Mouse (Mus musculus) CH12.LX (cell line): ENCODE results near the gene Mast3. TPM values are rescaled to one million over a fixed set of nuclear protein-coding genes. Genes with fewer than 3 reads are reported as not detected.

Experiments
- DNase-seq: peaks from one replicate; pipeline ENCODE4 v3.0.0-alpha.2; 2013; ENCODE audit errors: extremely low read depth
- H3K27ac ChIP-seq: 2 replicates; pipeline ENCODE4 v1.5.1; 2012; ENCODE audit warnings: low read depth, mild to moderate bottlenecking, control low read depth, moderate library complexity; ENCODE audit not compliant: insufficient read depth
- H3K27me3 ChIP-seq: replicated peaks from 2 replicates; pipeline ENCODE3; 2012; ENCODE audit warnings: inconsistent platforms
- H3K36me3 ChIP-seq, 2 experiments: replicated peaks in 1 of 2; 2 replicates each; pipeline versions ENCODE3 to v1.6.1; 2012; ENCODE audit warnings: inconsistent platforms in 1 of 2, low read length in 1 of 2, mild to moderate bottlenecking in 1 of 2, mixed read lengths in 1 of 2, moderate library complexity in 1 of 2; ENCODE audit not compliant: control insufficient read depth in 1 of 2, insufficient read depth in 1 of 2
- H3K4me1 ChIP-seq, 2 experiments: 2 replicates each; pipeline ENCODE4 v1.6.1; 2012; ENCODE audit warnings: inconsistent platforms in 1 of 2, moderate library complexity in 1 of 2; ENCODE audit not compliant: insufficient read depth in 2 of 2, control insufficient read depth in 1 of 2
- H3K4me2 ChIP-seq: 2 replicates; pipeline ENCODE4 v1.6.1; 2012; ENCODE audit warnings: low read depth, mild to moderate bottlenecking, control low read depth; ENCODE audit not compliant: poor library complexity, insufficient read depth, severe bottlenecking
- H3K4me3 ChIP-seq, 3 experiments: fragments of 150-350 bp in 1 of 3; sonication (generic) in 1 of 3; replicated peaks in 1 of 3; 2 replicates each; pipeline versions ENCODE3 to v1.5.1; 2011 to 2012; ENCODE audit warnings: low read depth in 2 of 3, low read length in 2 of 3, mild to moderate bottlenecking in 2 of 3, moderate library complexity in 2 of 3, control low read depth in 1 of 3, improper control_type of control experiment in 1 of 3, inconsistent platforms in 1 of 3, mixed read lengths in 1 of 3; ENCODE audit not compliant: poor library complexity in 1 of 3
- H3K79me2 ChIP-seq: replicated peaks from 2 replicates; pipeline ENCODE4 v1.6.1; 2012; ENCODE audit warnings: mild to moderate bottlenecking, moderate library complexity; ENCODE audit not compliant: control insufficient read depth, poor library complexity, insufficient read depth, severe bottlenecking; ENCODE audit errors: extremely low read depth
- H3K9ac ChIP-seq: 2 replicates; pipeline ENCODE4 v1.6.1; 2012; ENCODE audit warnings: low read depth, mild to moderate bottlenecking, control low read depth, moderate library complexity; ENCODE audit not compliant: insufficient read depth
- H3K9me3 ChIP-seq: replicated peaks from 2 replicates; pipeline ENCODE3; 2012; ENCODE audit warnings: low read length, inconsistent platforms, mixed read lengths
- BHLHE40 ChIP-seq: IDR thresholded peaks from 2 replicates; pipeline ENCODE4 v1.6.1; 2011; ENCODE audit warnings: mild to moderate bottlenecking, low read depth, low read length, improper control_type of control experiment
- CHD1 ChIP-seq: IDR thresholded peaks from 2 replicates; pipeline ENCODE4 v1.6.1; 2012; ENCODE audit warnings: low read depth, low read length, improper control_type of control experiment, inconsistent platforms
- CTCF ChIP-seq, 2 experiments: IDR thresholded peaks in 1 of 2; conservative IDR thresholded peaks in 1 of 2; 2 replicates each; pipeline ENCODE4 v1.5.1; 2011 to 2012; ENCODE audit warnings: low read depth in 2 of 2, low read length in 2 of 2, improper control_type of control experiment in 1 of 2, inconsistent platforms in 1 of 2, mild to moderate bottlenecking in 1 of 2, moderate library complexity in 1 of 2
- ELF1 ChIP-seq: IDR thresholded peaks from 2 replicates; pipeline ENCODE4 v1.6.1; 2014; ENCODE audit warnings: low read depth, mild to moderate bottlenecking, inconsistent platforms, low read length, improper control_type of control experiment
- EP300 ChIP-seq: IDR thresholded peaks from 2 replicates; pipeline ENCODE4 v1.6.1; 2011; ENCODE audit warnings: low read length, improper control_type of control experiment
- ETS1 ChIP-seq: conservative IDR thresholded peaks from 2 replicates; pipeline ENCODE4 v1.6.1; 2012; ENCODE audit warnings: low read depth, mild to moderate bottlenecking, inconsistent platforms, low read length, improper control_type of control experiment, moderate library complexity
- GABPA ChIP-seq: IDR thresholded peaks from 2 replicates; pipeline ENCODE4 v1.6.1; 2012; ENCODE audit warnings: low read depth, low read length, improper control_type of control experiment, inconsistent platforms; ENCODE audit not compliant: insufficient replicate concordance
- JUN ChIP-seq: IDR thresholded peaks from 2 replicates; pipeline ENCODE4 v1.6.1; 2011; ENCODE audit warnings: low read depth, mild to moderate bottlenecking, low read length, improper control_type of control experiment, moderate library complexity; ENCODE audit not compliant: insufficient read depth
- MAFK ChIP-seq: IDR thresholded peaks from 2 replicates; pipeline ENCODE4 v1.6.1; 2011; ENCODE audit warnings: low read length, improper control_type of control experiment; ENCODE audit not compliant: insufficient replicate concordance
- MAX ChIP-seq: IDR thresholded peaks from 2 replicates; pipeline ENCODE4 v1.6.1; 2011; ENCODE audit warnings: low read length, improper control_type of control experiment
- MAZ ChIP-seq: IDR thresholded peaks from 2 replicates; pipeline ENCODE4 v1.6.1; 2012; ENCODE audit warnings: low read depth, mild to moderate bottlenecking, inconsistent platforms, low read length, improper control_type of control experiment, moderate library complexity
- MEF2A ChIP-seq: IDR thresholded peaks from 2 replicates; pipeline ENCODE4 v1.6.1; 2014; ENCODE audit warnings: low read depth, mild to moderate bottlenecking, inconsistent platforms, low read length, improper control_type of control experiment, borderline replicate concordance
- NRF1 ChIP-seq: IDR thresholded peaks from 2 replicates; pipeline ENCODE4 v1.6.1; 2014; ENCODE audit warnings: low read depth, mild to moderate bottlenecking, inconsistent platforms, low read length, improper control_type of control experiment, moderate library complexity
- PAX5 ChIP-seq: IDR thresholded peaks from 2 replicates; pipeline ENCODE4 v1.6.1; 2012; ENCODE audit warnings: low read length, inconsistent platforms, mixed read lengths
- RAD21 ChIP-seq: IDR thresholded peaks from 2 replicates; pipeline ENCODE4 v1.6.1; 2011; ENCODE audit warnings: low read depth, mild to moderate bottlenecking, low read length, improper control_type of control experiment, moderate library complexity
- RCOR1 ChIP-seq: conservative IDR thresholded peaks from 2 replicates; pipeline ENCODE4 v1.6.1; 2012; ENCODE audit warnings: low read depth, mild to moderate bottlenecking, inconsistent platforms, low read length, improper control_type of control experiment
- SIN3A ChIP-seq: IDR thresholded peaks from 2 replicates; pipeline ENCODE4 v1.6.1; 2012; ENCODE audit warnings: low read length, improper control_type of control experiment, inconsistent platforms
- SMC3 ChIP-seq: IDR thresholded peaks from 2 replicates; pipeline ENCODE4 v1.6.1; 2011; ENCODE audit warnings: low read depth, low read length, improper control_type of control experiment
- TCF12 ChIP-seq: IDR thresholded peaks from 2 replicates; pipeline ENCODE4 v1.6.1; 2014; ENCODE audit warnings: low read depth, mild to moderate bottlenecking, inconsistent platforms, low read length, improper control_type of control experiment
- UBTF ChIP-seq: IDR thresholded peaks from 2 replicates; pipeline ENCODE4 v1.6.1; 2012; ENCODE audit warnings: low read depth, mild to moderate bottlenecking, inconsistent platforms, low read length, improper control_type of control experiment, moderate library complexity
- dilution Hi-C: fragments of 300-500 bp; cut with MboI; formaldehyde crosslinking; loops from 2 replicates; pipeline ENCODE4 v1.14.3; 2020; ENCODE audit warnings: low sequenced_read_pairs; ENCODE audit not compliant: extremely low pct_unique_long_range_greater_than_20kb, extremely low pct_ligation_motif_present
- in situ Hi-C: fragments of 300-500 bp; cut with MboI; formaldehyde crosslinking; loops from 3 replicates; pipeline ENCODE4 v1.14.3; 2019; ENCODE audit warnings: low sequenced_read_pairs, low pct_ligation_motif_present, low pct_unique_long_range_greater_than_20kb, mixed read lengths
- polyA plus RNA-seq: library from polyadenylated mRNA; unstranded; fragments of >175 nt; gene quantifications from 2 replicates; pipeline ENCODE4 v1.2.1, GENCODE M21; 2012; ENCODE audit warnings: low read depth; ENCODE audit not compliant: insufficient read length
- total RNA-seq, 2 experiments: library from RNA; depleted of rRNA; stranded (reverse); fragments of 300-350 nt in 1 of 2; fragments of >200 nt in 1 of 2; gene quantifications; 2 replicates each; pipeline ENCODE4 v1.2.3; 2012 to 2014

The Mast3 gene
- total and polyA plus RNA-seq, 3 experiments = 7.0 to 23.4 (median 11.6) TPM

GRCm38 (mm10) chr8:70852595-70853231, 47.9 kb upstream of the Mast3 start:
- no peak overlapping the region for H3K4me2 ChIP-seq
- H3K79me2 ChIP-seq = no peaks in the 10 kb centered on the region
- H3K4me3 ChIP-seq = no peak overlapping the region
- peaks cover 68% of the 10 kb centered on the region for H3K27me3 ChIP-seq
- H3K4me1 ChIP-seq = peaks cover 14 to 29% of the 10 kb centered on the region in 2 experiments
- DNase-seq = no peak
- H3K9ac ChIP-seq = no peak overlapping the region
- no peaks in the 10 kb centered on the region for H3K9me3 ChIP-seq
- dilution Hi-C loops = no loop called here
- H3K36me3 ChIP-seq = no peaks in the 10 kb centered on the region
- in situ Hi-C loops = no loop called here
- H3K27ac ChIP-seq = no peak overlapping the region
- TF ChIP-seq ELF1 (no peak), MEF2A (no peak), SIN3A (no peak), MAZ (no peak), UBTF (no peak), TCF12 (no peak), JUN (no peak), SMC3 (no peak), ETS1 (no peak), RCOR1 (no peak), MAX (no peak), RAD21 (no peak), BHLHE40 (no peak), EP300 (no peak), GABPA (no peak), PAX5 (no peak), CHD1 (no peak), MAFK (no peak), NRF1 (no peak)

DNA sequence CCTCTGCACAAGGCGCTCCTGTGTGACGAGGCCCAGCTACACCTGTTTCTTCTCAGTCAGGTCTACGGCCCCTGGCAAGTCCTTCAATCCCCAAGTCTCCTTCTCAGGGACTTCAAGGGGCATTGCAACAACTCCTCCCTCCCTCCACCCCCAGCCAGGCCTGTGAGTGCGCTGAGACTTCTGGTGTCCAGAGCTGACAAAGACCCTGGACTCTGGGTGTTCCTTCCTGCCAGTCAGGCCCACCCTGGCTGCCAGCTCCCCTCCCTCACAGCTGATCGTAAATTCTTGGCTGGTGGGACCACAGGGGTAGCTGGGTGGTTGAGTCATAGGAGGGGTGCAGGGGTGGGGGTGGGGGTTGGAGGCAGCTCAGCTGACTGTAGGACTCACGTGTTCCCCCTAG, 47.0 kb upstream of the Mast3 start:
- Histone ChIP-seq H3K9ac (no peak overlapping the region), H3K36me3 (no peaks in the 10 kb centered on the region), H3K4me1 (peaks cover 14 to 25% of the 10 kb centered on the region in 2 experiments), H3K4me3 (no peak overlapping the region), H3K9me3 (no peaks in the 10 kb centered on the region), H3K27me3 (peaks cover 74% of the 10 kb centered on the region), H3K27ac (no peak overlapping the region), H3K4me2 (no peak overlapping the region), H3K79me2 (no peaks in the 10 kb centered on the region)
- TF ChIP-seq CTCF (conservative IDR thresholded peaks at IDR 0.05 in 1 of 2, IDR thresholded peaks at IDR 0.05 in 1 of 2; ENCODE audit: low read depth in 2 of 2, low read length in 2 of 2) = no peak
- DNase-seq = no peak
- dilution Hi-C loops (no loop called here), in situ Hi-C loops (no loop called here)
